Mouse (Mus musculus): ENCODE data around the gene Zfp346. TPM values are rescaled to one million over a fixed set of nuclear protein-coding genes. Genes with fewer than 3 reads are reported as not detected.

The Zfp346 gene
- total RNA-seq, 1 experiment from 2014 or later: 71.6 TPM

Other genes starting within 250 kb of the Zfp346 start
- 6.6 and 9.0 TPM in 2 replicates for gene Unc5a, start 155.9 kb upstream of the Zfp346 start, total RNA-seq (2021)
- gene Hk3, start 83.9 kb upstream of the Zfp346 start, total RNA-seq (2021): 0.52 and 0.88 TPM in 2 replicates
- 36.7 and 38.0 TPM in 2 replicates for gene Uimc1, start 5.0 kb upstream of the Zfp346 start, total RNA-seq (2021)
- gene Gm17617, start 28.2 kb downstream of the Zfp346 start, total RNA-seq (2021): not detected in 2 replicates
- 35.6 and 60.4 TPM in 2 replicates for gene Fgfr4, start 47.3 kb downstream of the Zfp346 start, total RNA-seq (2021)
- 121 and 142 TPM in 2 replicates for gene Nsd1, start 104.5 kb downstream of the Zfp346 start, total RNA-seq (2021)
- gene Prelid1, start 215.2 kb downstream of the Zfp346 start, total RNA-seq (2021): 153 and 156 TPM in 2 replicates
- 58.0 and 87.0 TPM in 2 replicates for gene Rab24, start 216.6 kb downstream of the Zfp346 start, total RNA-seq (2021)
- 5.0 and 8.3 TPM in 2 replicates for gene Mxd3, start 224.5 kb downstream of the Zfp346 start, total RNA-seq (2021)

Measured in adrenal gland, postnatal 25 days (tissue).